Mouse (Mus musculus): ENCODE data around the gene Bmp2k.

DNA sequence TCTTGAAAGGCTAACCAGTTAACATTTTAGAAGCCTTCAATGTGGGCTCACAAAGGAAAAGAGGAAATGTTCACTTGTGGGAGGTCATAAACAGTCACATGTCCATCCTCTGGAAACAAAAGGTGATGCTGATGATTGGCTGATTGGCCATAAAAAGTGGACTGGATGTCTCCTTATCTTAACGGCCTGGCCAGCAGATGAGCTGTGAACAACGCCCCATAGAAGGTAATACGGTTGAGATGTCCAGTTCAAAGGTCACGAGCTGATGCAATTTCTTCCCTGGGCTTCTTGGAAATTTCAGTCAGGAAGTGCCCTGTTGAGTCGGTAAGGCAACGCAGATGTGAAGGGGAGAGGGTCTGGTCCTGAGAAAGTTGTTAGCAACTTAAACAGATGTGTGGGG is 28.9 kb upstream of the Bmp2k start:
- no peak for TF ChIP-seq CTCF (IDR thresholded peaks at IDR 0.05; ENCODE audit: low read depth)
- no peak for TF ChIP-seq EP300 (IDR thresholded peaks at IDR 0.05; ENCODE audit: low read depth)
